Mouse (Mus musculus) ES-E14 (cell line): ENCODE results near the gene Pax5.

ENCODE experiments used
- HCFC1 ChIP-seq: IDR thresholded peaks from 2 replicates; pipeline ENCODE4 v1.6.1; 2012; ENCODE audit warnings: low read length, inconsistent platforms, borderline replicate concordance; ENCODE audit not compliant: insufficient read depth
- ZC3H11A ChIP-seq: IDR thresholded peaks from 2 replicates; pipeline ENCODE4 v1.6.1; 2012; ENCODE audit warnings: low read depth, mild to moderate bottlenecking, inconsistent platforms, low read length, borderline replicate concordance
- ZNF384 ChIP-seq: IDR thresholded peaks from 2 replicates; pipeline ENCODE4 v1.6.1; 2012; ENCODE audit warnings: low read depth, low read length, inconsistent platforms

GRCm38 (mm10) chr4:44740471-44740870 is 30.2 kb upstream of the Pax5 start:
- no peak for TF ChIP-seq HCFC1
- TF ChIP-seq ZC3H11A = no peak
- TF ChIP-seq ZNF384 = no peak
